Mouse (Mus musculus): ENCODE measurements at regions not wholly inside any gene's neighbourhood (a gene's known extent, or its start where the extent isn't known, plus 50 kb on each side); places are given as distances from the start of the nearest gene placed in this dataset.

- DNase-seq: no peak
Measured at GRCm38 (mm10) chr15:42311166-42311565, 2177.0 kb downstream of the 9330182O14Rik start.

- no peak for DNase-seq
Measured at GRCm38 (mm10) chr15:42320349-42320748, 2186.2 kb downstream of the 9330182O14Rik start.

DNA sequence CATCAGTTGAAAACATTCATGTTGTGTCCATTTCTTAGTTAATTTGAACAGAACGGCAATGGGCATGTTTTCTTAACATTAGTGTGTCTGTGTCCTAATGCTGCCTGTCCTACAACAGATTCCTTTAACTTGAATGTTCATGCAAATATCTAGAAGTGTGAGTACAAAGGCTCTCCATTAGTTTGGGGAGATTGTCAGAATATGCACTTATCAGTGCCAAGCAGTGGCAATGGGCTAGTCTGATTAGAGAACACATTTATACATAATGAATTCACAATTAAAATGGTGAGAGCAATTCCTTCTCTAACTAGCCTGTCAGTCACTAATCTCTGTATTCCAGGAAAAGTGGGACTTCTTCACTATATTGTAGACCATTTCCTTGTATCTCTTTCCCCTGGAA is 2188.8 kb downstream of the 9330182O14Rik start:
- no peak for DNase-seq

GRCm38 (mm10) chr15:42325221-42325620 is 2191.1 kb downstream of the 9330182O14Rik start:
- no peak for DNase-seq

- DNase-seq: no peak
Measured at GRCm38 (mm10) chr15:42328535-42328934, 2194.4 kb downstream of the 9330182O14Rik start.

DNA sequence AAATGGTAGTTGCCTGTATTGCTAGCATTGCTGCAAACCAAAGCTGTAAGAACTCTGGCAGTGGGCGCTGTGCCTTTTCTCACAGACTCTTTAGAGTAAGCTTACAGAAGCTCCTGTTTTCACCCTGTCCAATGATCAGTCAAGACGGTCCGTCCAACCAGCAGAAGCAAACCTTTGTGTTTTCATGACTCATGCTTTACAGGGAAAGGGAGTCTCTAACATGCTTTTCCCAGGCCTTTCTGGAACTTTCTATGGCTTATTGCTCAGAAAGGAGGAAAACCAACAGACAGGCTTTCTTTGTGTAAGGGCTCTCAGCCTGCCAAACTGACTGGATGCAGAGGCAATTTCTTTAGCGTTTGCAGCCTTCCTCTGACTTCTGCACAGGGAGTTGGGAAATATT is 2195.6 kb downstream of the 9330182O14Rik start:
- no peak for DNase-seq

DNA sequence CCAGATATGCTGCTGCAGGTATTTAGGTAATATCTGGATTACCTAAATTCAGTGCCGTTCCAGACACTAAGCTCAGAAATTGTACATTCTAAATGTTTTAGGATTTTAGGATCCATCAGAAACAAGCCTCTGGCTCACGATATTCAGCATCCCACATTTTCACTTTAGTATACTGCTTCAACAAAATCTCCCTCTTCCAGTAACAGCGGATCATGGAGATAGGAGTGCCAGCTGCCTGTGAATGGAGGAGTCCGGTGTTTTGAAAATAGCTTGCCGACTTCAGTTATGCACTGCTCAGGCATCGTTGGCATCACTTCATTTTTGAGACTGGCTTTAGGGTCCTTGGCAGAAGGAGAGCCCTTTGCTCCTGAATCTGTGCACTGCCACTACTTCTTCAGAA is 2199.5 kb downstream of the 9330182O14Rik start:
- DNase-seq: no peak

DNA sequence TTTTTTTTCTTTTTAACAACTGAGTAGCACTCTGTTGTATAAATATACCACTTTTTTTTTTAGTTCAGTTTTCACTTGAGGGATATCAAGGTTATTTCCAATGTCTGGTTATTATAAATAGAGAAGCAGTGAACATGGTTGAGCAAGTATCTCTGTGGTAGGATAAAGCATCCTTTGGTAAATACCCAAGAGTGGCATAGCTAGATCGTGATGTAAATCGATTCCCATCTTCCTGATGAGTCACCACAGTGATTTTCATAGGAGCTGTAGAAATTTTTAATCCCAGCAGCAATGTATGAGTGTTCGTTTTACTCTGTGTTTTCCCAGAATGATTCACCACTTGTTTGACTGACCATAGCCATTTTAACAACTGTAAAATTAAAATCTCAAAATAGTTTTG is 2212.0 kb downstream of the 9330182O14Rik start:
- DNase-seq: no peak

DNA sequence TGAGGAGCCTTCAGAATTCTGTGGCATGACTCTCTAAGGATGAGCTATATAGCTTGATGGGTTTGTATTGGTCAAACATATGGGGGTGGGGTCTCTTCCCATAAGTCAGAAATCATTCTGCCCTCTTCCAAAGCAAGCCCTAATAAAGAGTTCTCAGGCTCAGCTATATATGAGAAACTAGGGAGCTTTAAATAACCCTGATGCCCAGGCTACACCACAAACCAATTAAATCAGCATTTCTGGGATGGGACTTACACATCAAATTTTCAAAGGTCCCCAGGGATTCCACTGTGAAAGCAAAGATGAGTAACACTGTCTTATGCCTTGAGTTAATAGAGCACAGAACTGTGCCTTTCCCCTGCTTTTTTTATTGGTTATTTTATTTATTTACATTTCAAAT is 2227.7 kb downstream of the 9330182O14Rik start:
- DNase-seq: no peak

GRCm38 (mm10) chr15:42364979-42365378 is 2230.8 kb downstream of the 9330182O14Rik start:
- DNase-seq: no peak

DNA sequence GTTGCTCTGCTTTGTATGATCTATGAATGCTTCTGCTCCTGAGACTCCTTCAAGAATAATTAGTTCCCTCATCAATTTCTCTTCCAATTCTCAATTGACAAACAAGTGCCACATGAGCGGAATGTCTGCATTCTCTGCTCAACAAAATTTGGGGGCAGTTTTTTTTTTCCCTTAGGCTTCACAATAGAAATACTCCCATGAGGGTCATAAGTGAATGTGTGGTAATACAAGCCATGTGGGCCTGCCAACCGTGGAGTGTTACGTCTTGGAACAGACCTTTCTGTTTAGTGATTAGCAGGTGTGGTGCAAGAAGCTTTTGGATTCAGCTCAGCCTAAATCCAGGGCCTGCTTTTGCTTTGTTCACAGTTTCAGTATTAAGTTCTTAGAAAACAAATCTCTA is 2232.6 kb downstream of the 9330182O14Rik start:
- DNase-seq: no peak

GRCm38 (mm10) chr15:42369603-42370002 is 2235.4 kb downstream of the 9330182O14Rik start:
- DNase-seq: no peak

DNA sequence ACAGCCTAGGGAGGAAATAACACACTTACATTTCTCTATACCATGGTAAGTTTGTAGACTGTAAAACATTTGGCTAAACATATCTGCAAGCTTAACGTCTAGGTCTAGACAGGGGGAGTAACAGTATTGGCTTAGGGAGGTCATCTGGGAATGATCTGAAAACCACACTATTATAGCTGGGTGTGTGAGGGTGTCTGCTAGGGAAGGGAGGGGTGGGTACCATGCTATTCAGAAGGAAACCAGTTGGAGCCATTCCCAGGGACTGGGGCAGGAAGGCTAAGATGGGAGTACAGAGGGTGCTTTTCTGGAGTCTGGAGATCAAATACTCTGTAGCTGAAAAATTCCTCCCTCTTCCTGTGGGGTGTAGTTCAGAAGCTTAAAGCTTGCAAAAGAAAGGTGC is 2235.9 kb downstream of the 9330182O14Rik start:
- DNase-seq: no peak

GRCm38 (mm10) chr15:42372704-42373286 is 2238.6 kb downstream of the 9330182O14Rik start:
- DNase-seq: no peak

Data from liver (tissue).